Mouse (Mus musculus) hindlimb bud, embryonic 11.5 days (tissue): ENCODE data around the gene Fmod.

Experiments
- DNase-seq: peaks from one replicate; pipeline ENCODE4 v3.0.0-alpha.2; 2012; ENCODE audit warnings: low read depth, low spot score; ENCODE audit errors: extremely low spot score

Gene Fmod

DNA sequence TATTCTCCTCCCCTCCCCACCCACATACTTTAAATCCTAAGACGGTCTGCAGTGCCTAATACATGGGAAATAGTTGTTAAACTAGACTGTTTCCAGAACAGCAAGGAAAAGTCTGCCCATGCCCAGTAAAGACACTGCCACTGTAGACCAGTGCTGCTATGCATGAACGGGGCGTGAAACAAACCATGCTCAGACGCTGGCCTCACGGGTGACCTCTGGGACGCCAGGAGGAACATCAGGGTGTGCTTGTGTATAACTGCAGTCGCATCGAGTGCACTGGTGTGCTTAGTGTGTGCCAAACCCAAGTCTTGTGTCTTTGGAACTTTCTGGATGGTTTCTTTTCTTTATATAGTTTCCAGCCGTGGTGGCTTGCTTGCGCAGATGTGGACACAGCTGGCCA lies 37.6 kb downstream of the Fmod start:
- no peak for DNase-seq

DNA sequence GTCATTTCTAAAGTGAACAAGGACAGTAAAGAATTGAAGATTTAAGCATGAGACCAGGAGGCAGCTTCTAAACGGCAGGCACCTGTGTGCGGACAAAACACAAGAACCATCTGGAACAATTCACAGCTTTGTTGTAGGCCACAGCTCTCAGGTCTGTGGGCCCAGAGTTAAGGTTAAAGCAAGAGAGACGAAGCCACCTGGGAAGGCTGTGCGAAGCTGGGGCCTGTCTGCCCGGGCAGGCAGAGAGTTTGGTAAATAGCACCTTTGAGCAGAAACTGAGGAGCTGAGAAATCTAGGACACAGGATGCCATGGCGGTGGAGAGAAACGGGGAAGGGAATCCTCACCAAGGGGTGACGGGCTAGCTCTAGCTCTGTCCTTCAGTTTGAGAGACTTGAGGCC lies 38.5 kb downstream of the Fmod start:
- no peak for DNase-seq

- no peak for DNase-seq
Measured at GRCm38 (mm10) chr1:134076789-134077188, 39.7 kb downstream of the Fmod start.

- DNase-seq: no peak
Measured at GRCm38 (mm10) chr1:134077389-134078060, 40.5 kb downstream of the Fmod start.

GRCm38 (mm10) chr1:134078061-134078795 lies 41.2 kb downstream of the Fmod start:
- DNase-seq: no peak

- no peak for DNase-seq
Measured at GRCm38 (mm10) chr1:134078802-134079476, 41.9 kb downstream of the Fmod start, which contains the start of gene Btg2. TSS of gene Btg2 (minus strand) at chr1:134079120.

DNA sequence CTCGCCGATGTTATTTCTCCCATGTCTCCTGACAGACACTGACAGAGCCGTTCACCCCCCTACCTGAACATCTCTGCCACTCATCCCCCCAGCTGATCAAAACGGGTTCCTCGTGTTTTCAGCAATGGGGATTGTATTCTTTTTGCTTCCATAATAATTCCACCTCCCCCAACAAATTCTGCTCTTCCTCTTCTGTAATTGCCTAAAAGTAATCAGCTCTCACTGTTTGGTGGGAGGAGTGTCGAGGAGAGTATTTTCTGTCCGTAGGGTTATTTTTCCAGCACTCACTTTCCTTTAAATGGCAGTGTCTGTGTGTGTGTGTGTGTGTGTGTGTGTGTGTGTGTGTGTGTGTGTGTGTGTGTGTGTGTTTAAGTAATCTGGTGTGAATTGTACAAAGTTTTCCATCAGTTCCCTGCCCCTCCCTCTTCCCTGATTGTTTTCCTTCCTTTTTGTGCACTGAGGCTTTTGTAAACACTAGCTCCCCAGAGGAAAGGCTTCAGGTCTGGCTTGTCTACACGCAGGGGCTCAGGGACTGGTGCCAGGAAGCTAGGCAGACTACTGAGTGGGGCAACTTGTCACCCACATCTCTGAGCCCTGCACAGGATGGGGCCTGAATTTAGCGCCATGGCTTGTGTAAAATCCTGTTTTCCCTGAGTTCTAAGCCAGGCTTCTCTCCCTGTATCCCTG lies 42.6 kb downstream of the Fmod start:
- no peak for DNase-seq

- DNase-seq: no peak
Measured at GRCm38 (mm10) chr1:134080406-134080805, 43.4 kb downstream of the Fmod start.

- no peak for DNase-seq
Measured at GRCm38 (mm10) chr1:134080881-134081450, 43.9 kb downstream of the Fmod start.

- DNase-seq: no peak
Measured at GRCm38 (mm10) chr1:134082987-134083516, 46.0 kb downstream of the Fmod start.

- DNase-seq: no peak
Measured at GRCm38 (mm10) chr1:134083676-134084075, 46.6 kb downstream of the Fmod start.

- DNase-seq: no peak
Measured at GRCm38 (mm10) chr1:134084128-134084527, 47.1 kb downstream of the Fmod start.

DNA sequence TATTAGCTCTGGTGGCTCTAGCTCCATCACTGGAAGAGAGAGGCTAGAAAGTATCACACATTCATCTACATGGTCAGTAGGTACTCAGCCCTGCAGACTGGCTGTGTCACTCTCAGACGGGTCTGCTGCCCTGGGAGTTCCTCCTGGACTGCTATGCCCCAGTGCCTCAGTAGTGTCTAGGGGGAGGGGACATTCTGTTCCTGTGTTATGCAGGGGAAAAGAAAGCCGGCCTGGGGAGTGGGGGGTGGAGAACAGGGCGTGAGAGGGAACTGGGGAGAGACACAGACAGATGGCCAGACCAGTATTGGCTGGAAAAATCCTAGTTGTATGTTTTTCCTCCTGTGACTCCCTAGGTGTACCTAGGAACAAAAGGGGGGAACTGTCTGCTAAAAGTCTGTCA lies 49.0 kb downstream of the Fmod start:
- DNase-seq: no peak

GRCm38 (mm10) chr1:134086811-134087398 lies 49.9 kb downstream of the Fmod start:
- no peak for DNase-seq

GRCm38 (mm10) chr1:134089074-134089473 lies 52.0 kb downstream of the Fmod start:
- DNase-seq: no peak

GRCm38 (mm10) chr1:134091851-134092250 lies 54.8 kb downstream of the Fmod start:
- no peak for DNase-seq

GRCm38 (mm10) chr1:134092368-134092767 lies 55.3 kb downstream of the Fmod start:
- no peak for DNase-seq

DNA sequence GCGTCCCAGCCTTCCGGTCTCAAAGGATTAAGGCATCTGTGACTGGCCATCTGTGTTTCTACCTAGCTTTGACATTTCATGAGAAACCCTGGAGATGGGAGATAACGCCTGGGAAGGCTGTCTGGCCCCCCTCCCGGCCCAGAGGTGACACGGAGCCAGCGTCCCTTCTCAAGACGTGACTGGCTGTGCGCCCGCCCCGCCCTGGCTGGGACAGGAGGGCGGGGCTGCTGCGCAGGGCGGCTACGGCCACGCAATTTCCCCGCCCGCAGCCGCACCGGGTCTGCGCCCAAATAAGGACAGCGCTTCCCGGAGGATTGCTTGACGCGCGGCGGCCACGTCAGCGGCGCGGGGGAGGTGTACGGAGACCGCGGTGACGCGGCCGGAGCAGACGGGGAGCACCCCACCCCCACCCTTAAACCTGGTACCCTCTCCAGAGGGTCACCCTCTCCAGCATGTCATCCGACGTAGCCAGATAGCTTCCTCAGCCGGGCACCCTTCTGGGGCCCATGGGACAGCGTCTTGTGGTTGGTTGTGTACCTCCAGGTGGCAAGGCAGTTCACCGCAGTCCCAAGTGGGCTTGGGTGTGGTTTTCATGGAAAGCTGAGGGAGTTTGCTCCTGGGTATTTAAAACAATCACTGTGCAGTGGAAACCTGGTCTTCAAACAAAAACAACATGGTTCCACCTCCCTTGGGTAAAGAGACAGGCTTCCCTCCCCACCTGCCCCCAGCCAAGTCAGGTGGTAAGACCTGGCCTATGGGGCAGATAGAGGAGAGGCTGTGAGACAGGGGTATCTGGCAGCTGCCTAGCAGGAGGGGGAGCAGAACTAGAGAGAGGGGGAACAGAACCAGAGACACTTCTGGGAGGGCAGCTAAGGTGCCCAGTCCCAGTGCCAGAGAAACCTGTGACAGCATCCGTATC lies 56.1 kb downstream of the Fmod start:
- DNase-seq: no peak

DNA sequence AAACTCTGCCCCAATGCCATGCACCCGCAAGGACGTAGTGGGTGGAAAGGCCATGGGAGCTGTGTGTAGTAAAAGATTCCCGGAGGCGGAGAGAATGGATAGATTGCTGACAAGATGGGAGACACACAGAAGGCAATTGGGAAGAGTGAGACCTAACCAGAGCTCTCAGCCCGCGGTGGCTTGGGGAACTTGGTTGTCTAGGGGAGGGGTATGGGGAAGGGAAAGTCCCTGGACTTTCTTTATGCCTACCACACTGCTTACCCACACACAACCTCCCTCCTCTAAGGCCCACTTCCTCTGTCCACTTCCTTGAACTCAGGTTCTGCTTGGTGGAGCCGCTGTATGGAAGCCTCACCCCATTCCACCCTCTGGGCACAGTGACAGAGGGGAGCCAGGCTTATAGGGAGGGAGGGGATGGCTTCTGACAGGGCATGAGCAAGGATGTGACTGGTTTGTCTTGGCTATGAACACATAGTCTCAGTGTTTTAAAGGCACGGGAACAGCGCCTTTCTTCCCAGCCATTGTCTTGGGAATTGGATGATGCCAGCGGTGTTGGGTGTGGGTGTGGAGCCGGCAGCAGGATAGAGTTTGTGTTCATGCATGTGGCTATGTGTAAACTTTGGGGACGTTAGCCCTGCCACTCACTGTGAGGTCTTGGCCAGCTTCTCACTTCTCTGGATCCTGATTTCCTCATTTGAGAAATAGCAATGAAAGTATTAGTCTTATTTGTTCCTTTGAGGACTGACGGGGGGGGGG lies 56.9 kb downstream of the Fmod start:
- DNase-seq: no peak
